Mouse (Mus musculus): ENCODE results near the gene Chrd. TPM values are rescaled to one million over a fixed set of nuclear protein-coding genes. Genes with fewer than 3 reads are reported as not detected.

The Chrd gene
- total and polyA plus RNA-seq, 3 experiments, result 0.05 TPM; not detected in 2

DNA sequence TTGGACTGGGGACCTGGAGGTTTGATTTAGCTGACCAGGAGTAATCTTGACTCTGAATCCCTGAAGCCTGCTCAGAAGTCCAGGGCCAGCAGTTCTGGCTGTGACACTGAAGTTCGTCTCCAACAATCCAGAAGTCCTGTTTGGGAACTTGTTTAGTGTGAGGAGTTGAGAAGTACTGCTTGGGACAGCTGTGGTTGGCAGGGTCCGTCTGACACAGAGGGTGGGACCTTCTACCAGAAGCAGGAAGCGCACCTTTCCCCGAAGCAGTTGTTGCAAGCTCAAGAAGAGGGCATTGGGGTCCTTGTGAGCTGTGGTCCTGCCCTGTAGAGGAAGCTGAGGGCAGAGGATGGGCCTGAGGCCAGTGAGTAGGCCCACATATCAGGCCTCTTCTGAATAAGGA is 7.2 kb upstream of the Chrd start:
- ATAC-seq (ENCODE audit: extremely low read depth, insufficient number of reproducible peaks, low FRiP score, poor library complexity, severe bottlenecking), result no peak
- no peak for TF ChIP-seq GATA2 (IDR thresholded peaks at IDR 0.05; ENCODE audit: borderline replicate concordance, low read depth, low read length)
- TF ChIP-seq POLR2AphosphoS5 (IDR thresholded peaks at IDR 0.05; ENCODE audit: insufficient replicate concordance, low read depth, low read length), result no peak

DNA sequence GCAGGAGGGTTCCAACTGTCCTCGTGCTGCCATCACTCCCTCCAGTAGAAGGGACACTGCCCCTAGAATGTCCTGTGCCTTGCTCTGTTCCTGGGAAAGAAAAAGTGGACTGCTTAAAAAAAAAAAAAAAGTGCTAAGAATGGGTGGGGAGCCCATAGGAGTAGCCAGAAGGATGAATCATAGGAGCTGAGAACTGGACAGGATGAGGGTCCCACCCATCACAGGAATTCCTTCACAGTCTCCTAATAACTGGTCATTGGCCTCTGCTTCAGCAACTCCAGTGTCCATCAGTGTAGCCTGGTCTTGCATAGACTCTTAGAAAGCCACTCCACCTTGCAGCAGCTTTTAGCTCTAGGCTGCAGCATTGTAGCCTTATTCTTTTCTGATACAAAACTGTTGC is 6.5 kb upstream of the Chrd start:
- peaks cover 21% of the 10 kb centered on the region for H3K36me3 ChIP-seq (replicated peaks)
- no peaks in the 10 kb centered on the region for H3K9me3 ChIP-seq (replicated peaks)
- H3K4me1 ChIP-seq (ENCODE audit: insufficient read depth, low read depth, low read length), result peaks cover 14% of the 10 kb centered on the region
- TF ChIP-seq POLR2AphosphoS5 (IDR thresholded peaks at IDR 0.05; ENCODE audit: insufficient replicate concordance, low read depth, low read length) (no peak), GATA2 (IDR thresholded peaks at IDR 0.05; ENCODE audit: borderline replicate concordance, low read depth, low read length) (no peak), GATA1 (IDR thresholded peaks at IDR 0.05; ENCODE audit: borderline replicate concordance, low read length) (no peak), CTCF (IDR thresholded peaks at IDR 0.05; ENCODE audit: low read depth, low read length) (no peak), TAL1 (conservative IDR thresholded peaks at IDR 0.05; ENCODE audit: low read depth, low read length) (no peak)
- H3K4me3 ChIP-seq (ENCODE audit: low read depth, low read length), result no peak overlapping the region
- no peak for ATAC-seq (ENCODE audit: extremely low read depth, insufficient number of reproducible peaks, low FRiP score, poor library complexity, severe bottlenecking)
- no peak for DNase-seq (ENCODE audit: low spot score)
- peaks cover 46% of the 10 kb centered on the region for H3K27me3 ChIP-seq (ENCODE audit: insufficient read depth, low read length)

More for the DNA sequence above, 7.2 kb upstream of the Chrd start:
- no peak for DNase-seq (ENCODE audit: low spot score)
- Histone ChIP-seq H3K9me3 (replicated peaks) (no peaks in the 10 kb centered on the region), H3K4me1 (ENCODE audit: insufficient read depth, low read depth, low read length) (peaks cover 14% of the 10 kb centered on the region), H3K4me3 (ENCODE audit: low read depth, low read length) (no peak overlapping the region), H3K36me3 (replicated peaks) (peaks cover 27% of the 10 kb centered on the region), H3K27me3 (ENCODE audit: insufficient read depth, low read length) (peaks cover 43% of the 10 kb centered on the region)

DNA sequence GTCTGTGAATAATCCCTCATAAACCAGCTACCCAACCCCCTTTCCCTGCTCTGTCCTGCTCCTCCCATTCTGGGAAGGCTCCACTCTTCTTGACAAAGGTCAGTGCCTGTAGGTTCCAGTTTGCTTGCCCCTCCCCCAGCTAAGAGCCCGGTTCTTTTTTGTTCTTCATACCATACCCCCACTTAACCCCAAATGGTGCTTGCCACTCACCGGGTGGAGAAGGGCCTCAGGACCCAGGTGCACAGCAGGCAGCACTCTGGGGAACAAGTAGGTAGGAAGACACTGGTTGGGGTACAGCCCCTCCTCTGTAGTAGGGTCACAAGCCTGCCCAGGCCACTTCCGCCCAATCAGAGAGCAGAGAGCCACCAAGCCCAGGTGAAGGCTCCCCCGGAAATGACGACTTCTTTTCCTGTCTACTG is 2.6 kb upstream of the Chrd start:
- peaks cover 79% of the 10 kb centered on the region for H3K27me3 ChIP-seq (ENCODE audit: insufficient read depth, low read length)

DNA sequence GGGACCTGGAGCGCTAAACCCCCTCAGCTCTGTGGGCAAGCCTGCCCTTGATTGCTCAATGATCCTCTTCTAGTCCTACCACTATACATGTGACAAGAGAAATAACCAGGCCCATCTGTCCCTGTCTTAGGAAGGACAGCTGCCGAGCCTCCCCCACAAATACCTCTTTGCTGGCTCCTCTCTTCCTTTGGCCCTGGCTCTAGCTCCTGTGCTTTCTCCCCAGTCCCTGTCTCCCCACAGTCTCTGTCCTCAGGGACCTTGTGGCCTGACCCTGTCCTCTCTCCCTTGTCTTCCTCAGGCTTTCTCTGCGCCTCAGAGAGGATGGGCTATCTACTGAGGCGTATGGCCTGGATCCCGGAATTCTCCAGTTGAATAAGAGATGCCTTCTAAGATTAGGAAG is 1.2 kb upstream of the Chrd start:
- ATAC-seq (ENCODE audit: extremely low read depth, insufficient number of reproducible peaks, low FRiP score, poor library complexity, severe bottlenecking) (no peak), DNase-seq (ENCODE audit: low spot score) (no peak)
- Histone ChIP-seq H3K4me1 (ENCODE audit: insufficient read depth, low read depth, low read length) (peaks cover 3% of the 10 kb centered on the region; the same call in 1 of the 2 replicates), H3K4me3 (ENCODE audit: low read depth, low read length) (no peak overlapping the region), H3K36me3 (replicated peaks) (no peaks in the 10 kb centered on the region), H3K27me3 (ENCODE audit: insufficient read depth, low read length) (peaks cover 82% of the 10 kb centered on the region), H3K9me3 (replicated peaks) (no peaks in the 10 kb centered on the region)
- TF ChIP-seq GATA1 (IDR thresholded peaks at IDR 0.05; ENCODE audit: borderline replicate concordance, low read length) (no peak), POLR2AphosphoS5 (IDR thresholded peaks at IDR 0.05; ENCODE audit: insufficient replicate concordance, low read depth, low read length) (no peak), GATA2 (IDR thresholded peaks at IDR 0.05; ENCODE audit: borderline replicate concordance, low read depth, low read length) (no peak), TAL1 (conservative IDR thresholded peaks at IDR 0.05; ENCODE audit: low read depth, low read length) (no peak), CTCF (IDR thresholded peaks at IDR 0.05; ENCODE audit: low read depth, low read length) (no peak)

More for the DNA sequence above, 2.6 kb upstream of the Chrd start:
- no peaks in the 10 kb centered on the region for H3K36me3 ChIP-seq (replicated peaks)
- no peaks in the 10 kb centered on the region for H3K9me3 ChIP-seq (replicated peaks)
- ATAC-seq (ENCODE audit: extremely low read depth, insufficient number of reproducible peaks, low FRiP score, poor library complexity, severe bottlenecking) (no peak), DNase-seq (ENCODE audit: low spot score) (no peak)
- H3K4me1 ChIP-seq (ENCODE audit: insufficient read depth, low read depth, low read length), result peaks cover 3% of the 10 kb centered on the region; the same call in 1 of the 2 replicates
- TF ChIP-seq POLR2AphosphoS5 (IDR thresholded peaks at IDR 0.05; ENCODE audit: insufficient replicate concordance, low read depth, low read length) (no peak), GATA2 (IDR thresholded peaks at IDR 0.05; ENCODE audit: borderline replicate concordance, low read depth, low read length) (no peak), GATA1 (IDR thresholded peaks at IDR 0.05; ENCODE audit: borderline replicate concordance, low read length) (no peak), CTCF (IDR thresholded peaks at IDR 0.05; ENCODE audit: low read depth, low read length) (no peak), TAL1 (conservative IDR thresholded peaks at IDR 0.05; ENCODE audit: low read depth, low read length) (no peak)
- H3K4me3 ChIP-seq (ENCODE audit: low read depth, low read length), result no peak overlapping the region

DNA sequence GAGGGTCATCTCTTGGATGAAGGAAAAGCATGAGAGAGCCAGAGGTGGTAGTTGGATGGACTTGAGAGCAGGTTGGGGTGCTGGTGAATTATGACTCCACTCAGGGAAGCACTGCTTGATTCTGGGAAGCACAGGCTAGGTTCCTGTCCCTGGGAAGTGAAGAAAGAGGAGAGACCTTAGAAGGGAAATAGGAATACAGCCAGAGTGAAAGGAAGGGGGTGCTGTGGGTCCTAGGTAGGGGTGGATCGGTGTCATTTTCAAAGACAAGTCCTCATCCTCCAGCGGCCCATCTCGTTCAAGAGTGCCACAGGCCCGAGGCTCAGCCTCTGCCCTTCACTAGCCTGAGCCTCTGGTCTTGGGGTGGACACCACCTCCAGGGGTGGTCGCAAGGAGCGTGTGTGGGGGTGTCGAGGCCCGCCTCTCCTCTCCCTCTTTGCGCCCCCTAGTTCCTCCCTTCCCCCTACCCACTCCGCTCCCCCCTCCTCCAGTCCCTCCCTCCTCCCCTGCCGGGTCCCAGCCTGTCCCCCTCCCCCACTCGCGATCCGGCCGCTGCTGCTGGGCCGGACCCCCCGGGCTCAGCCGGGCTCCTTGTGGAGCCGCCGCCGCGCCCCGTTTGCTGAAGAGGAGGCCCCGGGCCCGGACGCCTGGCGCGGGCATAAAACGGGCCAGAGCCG is 539 bp upstream of the Chrd start:
- H3K27me3 ChIP-seq (ENCODE audit: insufficient read depth, low read length), result peaks cover 89% of the 10 kb centered on the region
- TF ChIP-seq TAL1 (conservative IDR thresholded peaks at IDR 0.05; ENCODE audit: low read depth, low read length) (no peak), CTCF (IDR thresholded peaks at IDR 0.05; ENCODE audit: low read depth, low read length) (no peak), GATA1 (IDR thresholded peaks at IDR 0.05; ENCODE audit: borderline replicate concordance, low read length) (no peak), POLR2AphosphoS5 (IDR thresholded peaks at IDR 0.05; ENCODE audit: insufficient replicate concordance, low read depth, low read length) (no peak), GATA2 (IDR thresholded peaks at IDR 0.05; ENCODE audit: borderline replicate concordance, low read depth, low read length) (no peak)
- H3K9me3 ChIP-seq (replicated peaks), result no peaks in the 10 kb centered on the region
- ATAC-seq (ENCODE audit: extremely low read depth, insufficient number of reproducible peaks, low FRiP score, poor library complexity, severe bottlenecking), result no peak
- no peaks in the 10 kb centered on the region for H3K36me3 ChIP-seq (replicated peaks)
- H3K4me1 ChIP-seq (ENCODE audit: insufficient read depth, low read depth, low read length), result peaks cover 3% of the 10 kb centered on the region; the same call in 1 of the 2 replicates
- no peak for DNase-seq (ENCODE audit: low spot score)
- H3K4me3 ChIP-seq (ENCODE audit: low read depth, low read length), result no peak overlapping the region

DNA sequence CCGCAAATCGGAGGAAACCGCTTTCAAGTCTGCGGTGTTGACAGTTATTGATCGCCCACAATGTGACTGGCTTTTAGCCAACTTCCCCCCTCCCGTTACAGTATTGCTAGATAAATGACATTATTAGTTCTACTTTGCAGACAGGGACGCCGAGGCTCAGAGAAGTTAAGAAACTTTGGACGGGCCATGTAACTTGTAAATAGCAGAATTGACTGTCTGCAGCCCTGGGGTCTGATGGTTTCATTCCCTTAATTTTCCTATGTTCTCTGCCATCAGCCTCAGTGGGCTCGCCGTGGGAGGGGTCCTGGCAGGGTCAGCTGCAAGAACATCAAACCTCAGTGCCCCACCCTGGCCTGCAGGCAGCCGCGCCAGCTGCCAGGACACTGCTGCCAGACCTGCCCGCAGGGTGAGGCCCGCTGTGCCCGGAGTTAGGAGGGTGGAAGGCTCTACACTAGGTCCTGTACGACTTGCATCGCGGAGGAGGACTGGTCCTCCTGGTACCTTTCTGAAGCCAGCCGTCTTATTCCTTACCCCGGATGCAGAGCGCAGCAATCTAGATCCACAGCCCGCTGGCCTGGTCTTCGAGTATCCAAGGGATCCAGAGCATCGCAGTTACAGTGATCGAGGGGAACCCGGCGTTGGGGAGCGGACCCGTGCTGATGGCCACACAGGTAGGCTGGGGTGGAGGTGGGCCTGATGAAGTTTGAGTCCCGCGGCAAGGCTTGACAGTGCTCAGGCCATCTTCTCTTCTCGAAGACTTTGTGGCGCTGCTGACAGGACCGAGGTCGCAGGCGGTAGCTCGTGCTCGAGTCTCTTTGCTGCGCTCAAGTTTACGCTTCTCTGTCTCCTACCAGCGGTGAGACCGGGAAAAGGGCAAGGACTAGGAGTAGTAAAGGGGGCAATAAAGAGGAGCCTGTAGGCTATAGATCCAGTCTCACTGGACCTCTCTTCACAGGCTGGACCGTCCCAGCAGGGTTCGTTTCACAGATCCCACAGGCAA is 1.1 kb downstream of the Chrd start, which contains the start of gene Thpo:
TSS of gene Thpo (minus strand) at position 781 of the 1,000 bp plus-strand sequence.
- H3K36me3 ChIP-seq (replicated peaks), result no peaks in the 10 kb centered on the region
- ATAC-seq (ENCODE audit: extremely low read depth, insufficient number of reproducible peaks, low FRiP score, poor library complexity, severe bottlenecking), result no peak
- DNase-seq (ENCODE audit: low spot score), result no peak
- TF ChIP-seq TAL1 (conservative IDR thresholded peaks at IDR 0.05; ENCODE audit: low read depth, low read length) (no peak), GATA2 (IDR thresholded peaks at IDR 0.05; ENCODE audit: borderline replicate concordance, low read depth, low read length) (no peak), POLR2AphosphoS5 (IDR thresholded peaks at IDR 0.05; ENCODE audit: insufficient replicate concordance, low read depth, low read length) (no peak), CTCF (IDR thresholded peaks at IDR 0.05; ENCODE audit: low read depth, low read length) (no peak), GATA1 (IDR thresholded peaks at IDR 0.05; ENCODE audit: borderline replicate concordance, low read length) (no peak)
- peaks cover 89% of the 10 kb centered on the region for H3K27me3 ChIP-seq (ENCODE audit: insufficient read depth, low read length)
- H3K4me3 ChIP-seq (ENCODE audit: low read depth, low read length), result no peak within 1 kb of the TSS
- H3K4me1 ChIP-seq (ENCODE audit: insufficient read depth, low read depth, low read length), result peaks cover 3% of the 10 kb centered on the region; the same call in 1 of the 2 replicates
- no peaks in the 10 kb centered on the region for H3K9me3 ChIP-seq (replicated peaks)

Data from G1E (cell line).